Mouse (Mus musculus): ENCODE measurements around the gene Car9. TPM values are rescaled to one million over a fixed set of nuclear protein-coding genes. Genes with fewer than 3 reads are reported as not detected.

Gene Car9
- total RNA-seq, 2 experiments from 2014 or later = 1.7 TPM; not detected in 1

DNA sequence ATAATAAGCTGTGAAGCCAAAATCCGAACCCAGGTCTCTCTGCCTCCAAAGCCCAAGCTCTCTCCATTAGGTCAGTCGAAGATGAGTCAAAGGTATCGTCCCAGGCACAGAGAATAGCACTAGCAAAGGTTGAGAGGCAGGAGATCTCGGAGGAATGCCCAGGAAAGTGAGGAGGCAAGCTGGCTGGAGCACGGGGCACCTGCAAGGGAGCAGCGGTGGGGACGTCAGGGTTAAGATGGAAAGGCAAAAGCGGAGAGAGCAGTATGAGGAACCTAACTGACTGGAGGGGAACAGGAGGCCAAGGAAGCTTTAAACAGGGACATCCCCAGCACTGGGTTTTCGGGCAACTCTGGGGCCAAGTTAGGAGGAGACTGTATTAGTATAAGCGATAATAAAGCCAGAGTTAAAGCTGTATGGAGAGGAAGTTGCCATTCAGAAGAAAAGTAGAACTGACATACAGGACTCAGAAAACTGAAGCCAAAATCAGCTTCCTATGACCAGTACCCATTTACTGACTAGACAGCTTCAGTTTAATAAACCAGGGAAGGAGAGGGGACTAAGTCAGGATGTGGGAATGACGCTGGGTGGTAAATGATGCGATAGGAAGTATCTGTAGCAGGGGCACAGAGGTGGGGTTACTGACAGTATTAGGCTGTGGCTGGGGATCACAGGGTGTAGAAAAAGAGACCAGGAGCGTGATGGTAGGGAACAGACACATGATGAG, 52.9 kb downstream of the Car9 start:
- ATAC-seq (replicated peaks; ENCODE audit: low FRiP score, poor library complexity, severe bottlenecking) = no peak

GRCm38 (mm10) chr4:43560243-43560611, 53.5 kb downstream of the Car9 start:
- no peak for ATAC-seq (replicated peaks; ENCODE audit: low FRiP score, poor library complexity, severe bottlenecking)

GRCm38 (mm10) chr4:43560976-43561375, 54.2 kb downstream of the Car9 start:
- ATAC-seq (replicated peaks; ENCODE audit: low FRiP score, poor library complexity, severe bottlenecking) = no peak

GRCm38 (mm10) chr4:43561436-43561996, 54.8 kb downstream of the Car9 start:
- ATAC-seq (replicated peaks; ENCODE audit: low FRiP score, poor library complexity, severe bottlenecking) = peak; percentile 61

DNA sequence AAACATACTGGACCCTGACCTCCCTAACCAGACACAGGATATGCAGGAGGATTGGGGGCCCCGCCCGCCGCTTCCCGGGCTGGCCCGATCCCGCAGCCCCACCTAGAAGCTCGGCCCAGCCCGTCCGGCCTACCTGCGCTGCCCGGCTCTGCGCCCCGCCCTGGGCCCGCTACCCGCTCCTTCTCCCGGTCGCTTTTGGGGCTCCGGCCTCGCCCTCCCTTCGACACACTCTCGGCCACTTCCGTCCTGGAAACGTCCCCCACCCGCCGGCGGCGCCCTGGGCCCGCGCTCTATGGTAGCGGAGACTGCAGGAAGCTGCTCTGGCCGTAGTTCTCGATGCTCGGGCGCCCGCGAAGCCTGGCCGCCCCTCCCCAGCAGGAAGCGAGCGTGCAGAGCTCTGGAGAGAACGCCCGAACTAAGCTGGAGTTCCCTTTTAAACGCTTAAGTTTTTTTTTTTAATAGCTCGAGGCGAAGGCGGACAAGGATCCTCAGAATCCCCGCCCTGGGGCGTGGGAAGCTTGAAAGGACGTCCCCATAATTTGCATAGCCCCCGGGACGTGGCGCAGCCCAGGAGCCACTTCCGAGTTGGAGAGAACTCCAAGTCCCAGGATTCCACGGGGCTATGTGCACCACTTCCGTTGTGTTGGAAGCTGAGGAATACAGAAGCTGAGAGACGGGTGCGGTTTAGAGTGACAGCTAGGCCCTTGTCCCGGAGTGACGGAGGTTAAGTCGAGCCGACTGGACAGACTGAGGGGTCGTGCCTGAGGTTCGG, 55.4 kb downstream of the Car9 start, which contains the start of the genes Creb3 and Tln1:
Gene Creb3, plus strand, starts transcription at position 336 of the 772 bp plus-strand sequence.
Gene Tln1, minus strand, starts transcription at position 695 of the 772 bp plus-strand sequence.
- ATAC-seq (replicated peaks; ENCODE audit: low FRiP score, poor library complexity, severe bottlenecking) = peak; percentile 87

DNA sequence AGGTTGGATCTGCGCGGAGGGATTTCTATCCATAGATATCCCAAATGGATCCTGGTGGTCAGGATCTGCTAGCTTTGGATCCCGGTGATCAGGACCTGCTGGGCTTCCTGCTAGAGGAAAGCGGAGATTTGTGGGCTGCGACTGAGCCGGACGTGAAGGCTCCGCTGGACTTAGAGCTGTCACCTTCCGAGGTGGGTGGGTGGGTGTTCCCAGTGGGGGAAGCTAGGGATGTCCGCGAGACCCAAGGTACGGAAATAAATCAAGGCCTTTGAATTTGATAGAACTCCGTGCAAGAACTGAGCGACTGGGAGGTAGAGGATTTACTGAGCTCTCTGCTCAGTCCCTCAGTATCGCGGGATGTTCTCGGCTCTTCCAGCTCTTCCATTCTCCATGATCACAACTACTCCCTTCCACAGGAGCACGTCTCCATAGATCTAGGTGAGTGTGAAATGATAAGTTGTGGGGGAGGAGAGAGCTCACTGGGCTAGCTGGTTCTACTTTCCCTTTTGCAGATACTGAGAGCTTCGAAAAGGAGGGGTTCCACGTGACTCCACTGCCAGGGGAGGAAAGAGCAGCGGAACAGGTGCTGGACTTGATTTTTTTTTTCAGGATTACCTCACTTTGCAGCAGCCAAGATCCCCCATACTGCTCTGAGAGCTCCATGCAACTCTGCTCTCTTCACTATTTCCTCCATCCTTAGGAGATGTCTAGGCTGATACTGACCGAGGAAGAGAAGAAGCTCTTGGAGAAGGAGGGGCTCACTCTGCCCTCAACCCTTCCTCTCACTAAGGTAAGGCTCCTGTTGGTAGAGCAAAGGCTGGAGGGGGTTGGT, 56.2 kb downstream of the Car9 start:
- ATAC-seq (replicated peaks; ENCODE audit: low FRiP score, poor library complexity, severe bottlenecking) = no peak

Other genes with a start within 250 kb of the Car9 start
- gene Atp8b5, start 239.8 kb upstream of the Car9 start, total RNA-seq (2015; ENCODE audit: low replicate concordance) = not detected in 2 replicates
- gene Atp8b5, start 239.8 kb upstream of the Car9 start, total RNA-seq (2017; ENCODE audit: low replicate concordance) = not detected in 2 replicates
- not detected in 2 replicates for gene Rusc2, start 125.0 kb upstream of the Car9 start, total RNA-seq (2015; ENCODE audit: low replicate concordance)
- not detected in 2 replicates for gene Rusc2, start 125.0 kb upstream of the Car9 start, total RNA-seq (2017; ENCODE audit: low replicate concordance)
- not detected in 2 replicates for gene Fam166b, start 77.8 kb upstream of the Car9 start, total RNA-seq (2015; ENCODE audit: low replicate concordance)
- gene Fam166b, start 77.8 kb upstream of the Car9 start, total RNA-seq (2017; ENCODE audit: low replicate concordance) = not detected in 2 replicates
- 0.84 and 2.5 TPM in 2 replicates for gene Tesk1, start 65.0 kb upstream of the Car9 start, total RNA-seq (2015; ENCODE audit: low replicate concordance)
- gene Tesk1, start 65.0 kb upstream of the Car9 start, total RNA-seq (2017; ENCODE audit: low replicate concordance) = 0.23 and 0.77 TPM in 2 replicates
- 17.2 and 22.3 TPM in 2 replicates for gene Cd72, start 52.3 kb upstream of the Car9 start, total RNA-seq (2015; ENCODE audit: low replicate concordance)
- gene Cd72, start 52.3 kb upstream of the Car9 start, total RNA-seq (2017; ENCODE audit: low replicate concordance) = 23.1 and 23.5 TPM in 2 replicates
- not detected in 2 replicates for gene Sit1, start 23.2 kb upstream of the Car9 start, total RNA-seq (2015; ENCODE audit: low replicate concordance)
- gene Sit1, start 23.2 kb upstream of the Car9 start, total RNA-seq (2017; ENCODE audit: low replicate concordance) = 3.2 TPM in 1 of 2 replicates, not detected in the other
- gene Ccdc107, start 14.1 kb upstream of the Car9 start, total RNA-seq (2015; ENCODE audit: low replicate concordance) = 26.0 and 46.9 TPM in 2 replicates
- 38.5 and 41.1 TPM in 2 replicates for gene Ccdc107, start 14.1 kb upstream of the Car9 start, total RNA-seq (2017; ENCODE audit: low replicate concordance)
- 233 and 242 TPM in 2 replicates for gene Arhgef39, start 7.3 kb upstream of the Car9 start, total RNA-seq (2015; ENCODE audit: low replicate concordance)
- 202 and 213 TPM in 2 replicates for gene Arhgef39, start 7.3 kb upstream of the Car9 start, total RNA-seq (2017; ENCODE audit: low replicate concordance)
- gene Tpm2, start 16.8 kb downstream of the Car9 start, total RNA-seq (2015; ENCODE audit: low replicate concordance) = not detected in 2 replicates
- not detected in 2 replicates for gene Tpm2, start 16.8 kb downstream of the Car9 start, total RNA-seq (2017; ENCODE audit: low replicate concordance)
- 8.0 and 12.3 TPM in 2 replicates for gene Creb3, start 55.4 kb downstream of the Car9 start, total RNA-seq (2015; ENCODE audit: low replicate concordance)
- gene Creb3, start 55.4 kb downstream of the Car9 start, total RNA-seq (2017; ENCODE audit: low replicate concordance) = 9.6 and 45.0 TPM in 2 replicates
- gene Tln1, start 55.7 kb downstream of the Car9 start, total RNA-seq (2015; ENCODE audit: low replicate concordance) = 111 and 144 TPM in 2 replicates
- 643 and 746 TPM in 2 replicates for gene Tln1, start 55.7 kb downstream of the Car9 start, total RNA-seq (2017; ENCODE audit: low replicate concordance)
- 29.2 and 31.0 TPM in 2 replicates for gene Rgp1, start 71.7 kb downstream of the Car9 start, total RNA-seq (2015; ENCODE audit: low replicate concordance)
- gene Rgp1, start 71.7 kb downstream of the Car9 start, total RNA-seq (2017; ENCODE audit: low replicate concordance) = 10.1 and 32.7 TPM in 2 replicates
- gene Gba2, start 71.9 kb downstream of the Car9 start, total RNA-seq (2015; ENCODE audit: low replicate concordance) = 22.3 and 28.1 TPM in 2 replicates
- 23.5 and 32.1 TPM in 2 replicates for gene Gba2, start 71.9 kb downstream of the Car9 start, total RNA-seq (2017; ENCODE audit: low replicate concordance)
- not detected in 2 replicates for gene Msmp, start 77.5 kb downstream of the Car9 start, total RNA-seq (2015; ENCODE audit: low replicate concordance)
- gene Msmp, start 77.5 kb downstream of the Car9 start, total RNA-seq (2017; ENCODE audit: low replicate concordance) = not detected in 2 replicates
- 10.8 TPM in 1 of 2 replicates, not detected in the other for gene Npr2, start 125.0 kb downstream of the Car9 start, total RNA-seq (2015; ENCODE audit: low replicate concordance)
- 0.13 TPM in 1 of 2 replicates, not detected in the other for gene Npr2, start 125.0 kb downstream of the Car9 start, total RNA-seq (2017; ENCODE audit: low replicate concordance)
- not detected in 2 replicates for gene Spag8, start 146.6 kb downstream of the Car9 start, total RNA-seq (2015; ENCODE audit: low replicate concordance)
- gene Spag8, start 146.6 kb downstream of the Car9 start, total RNA-seq (2017; ENCODE audit: low replicate concordance) = 3.9 TPM in 1 of 2 replicates, not detected in the other
- 18.9 and 26.7 TPM in 2 replicates for gene Hint2, start 149.5 kb downstream of the Car9 start, total RNA-seq (2015; ENCODE audit: low replicate concordance)
- gene Hint2, start 149.5 kb downstream of the Car9 start, total RNA-seq (2017; ENCODE audit: low replicate concordance) = 6.5 and 12.0 TPM in 2 replicates
- 1.4 TPM in 1 of 2 replicates, not detected in the other for gene Tmem8b, start 162.0 kb downstream of the Car9 start, total RNA-seq (2015; ENCODE audit: low replicate concordance)
- gene Tmem8b, start 162.0 kb downstream of the Car9 start, total RNA-seq (2017; ENCODE audit: low replicate concordance) = 0.64 TPM in 1 of 2 replicates, not detected in the other
- gene Fam221b, start 162.2 kb downstream of the Car9 start, total RNA-seq (2015; ENCODE audit: low replicate concordance) = not detected in 2 replicates
- gene Fam221b, start 162.2 kb downstream of the Car9 start, total RNA-seq (2017; ENCODE audit: low replicate concordance) = 1.7 TPM in 1 of 2 replicates, not detected in the other
- gene Olfr70, start 193.8 kb downstream of the Car9 start, total RNA-seq (2015; ENCODE audit: low replicate concordance) = not detected in 2 replicates
- gene Olfr70, start 193.8 kb downstream of the Car9 start, total RNA-seq (2017; ENCODE audit: low replicate concordance) = not detected in 2 replicates
- not detected in 2 replicates for gene Olfr71, start 203.3 kb downstream of the Car9 start, total RNA-seq (2015; ENCODE audit: low replicate concordance)
- gene Olfr71, start 203.3 kb downstream of the Car9 start, total RNA-seq (2017; ENCODE audit: low replicate concordance) = not detected in 2 replicates
- gene Hrct1, start 220.2 kb downstream of the Car9 start, total RNA-seq (2015; ENCODE audit: low replicate concordance) = not detected in 2 replicates
- not detected in 2 replicates for gene Hrct1, start 220.2 kb downstream of the Car9 start, total RNA-seq (2017; ENCODE audit: low replicate concordance)
- not detected in 2 replicates for gene Spaar, start 223.1 kb downstream of the Car9 start, total RNA-seq (2015; ENCODE audit: low replicate concordance)
- gene Spaar, start 223.1 kb downstream of the Car9 start, total RNA-seq (2017; ENCODE audit: low replicate concordance) = not detected in 2 replicates

Data from erythroid progenitor cell, adult 5-6 weeks (primary cell).